Mouse (Mus musculus) forebrain, embryonic 11.5 days (tissue): Measurements from ENCODE around the gene Acap2. TPM values are rescaled to one million over a fixed set of nuclear protein-coding genes. Genes with fewer than 3 reads are reported as not detected.
A peak's percentile ranks its signal among the peaks of the same experiment; 100 is the strongest.

Experiments used
- ATAC-seq: fragments of 200-750 bp; cut with Nextera tagmentation; replicated peaks from 2 replicates; pipeline ENCODE4 v1.8.0; 2017; ENCODE audit warnings: moderate TSS enrichment; ENCODE audit not compliant: low FRiP score
- DNase-seq: peaks from one replicate; pipeline ENCODE4 v3.0.0-alpha.2; 2017; ENCODE audit warnings: low spot score
- H3K27ac ChIP-seq: fragments of 300-500 bp; sonication (generic); 2 replicates; pipeline ENCODE4 v1.5.1; 2014; ENCODE audit warnings: low read depth, low read length
- H3K27me3 ChIP-seq: fragments of 300-500 bp; sonication (generic); 2 replicates; pipeline ENCODE4 v1.6.1; 2014; ENCODE audit warnings: mild to moderate bottlenecking, low read length, mixed read lengths; ENCODE audit not compliant: control insufficient read depth, insufficient read depth
- H3K36me3 ChIP-seq: fragments of 300-500 bp; sonication (generic); 2 replicates; pipeline ENCODE4 v1.6.1; 2014; ENCODE audit warnings: mild to moderate bottlenecking, low read length, moderate library complexity, mixed read lengths; ENCODE audit not compliant: control insufficient read depth, insufficient read depth
- H3K4me1 ChIP-seq: fragments of 300-500 bp; sonication (generic); replicated peaks from 2 replicates; pipeline ENCODE4 v1.6.1; 2014; ENCODE audit warnings: low read length, mixed read lengths; ENCODE audit not compliant: control insufficient read depth, insufficient read depth
- H3K4me2 ChIP-seq: fragments of 300-500 bp; sonication (generic); 2 replicates; pipeline ENCODE4 v1.6.1; 2014; ENCODE audit warnings: low read depth, mild to moderate bottlenecking, low read length, moderate library complexity, mixed read lengths; ENCODE audit not compliant: severe bottlenecking
- H3K4me3 ChIP-seq: fragments of 300-500 bp; sonication (generic); 2 replicates; pipeline ENCODE4 v1.5.1; 2014; ENCODE audit warnings: low read depth, low read length
- H3K9ac ChIP-seq: fragments of 300-500 bp; sonication (generic); 2 replicates; pipeline ENCODE4 v1.6.1; 2014; ENCODE audit warnings: low read length
- H3K9me3 ChIP-seq: fragments of 300-500 bp; sonication (generic); 2 replicates; pipeline ENCODE4 v1.6.1; 2016; ENCODE audit warnings: low read length, mixed read lengths; ENCODE audit not compliant: control insufficient read depth
- WGBS: fragments of 180-500 bp; shearing (Covaris S2); extraction: QIAGEN DNeasy Blood & Tissue Kit; methylation state at CpG from one replicate; pipeline ENCODE4 v1.1.7; 2014; 5-methylcytosine and 5-hydroxymethylcytosine counted together
- polyA plus RNA-seq: library from polyadenylated mRNA; unstranded; fragments of >200 nt; fragmentation: Nextera tagmentation; extraction: Ambion mirVana; gene quantifications from 2 replicates; pipeline ENCODE4 v1.2.1, GENCODE M21; 2014

Acap2 gene
- 24.8 and 29.5 TPM in 2 replicates for polyA plus RNA-seq

- no peaks in the 10 kb centered on the region for H3K27me3 ChIP-seq
- H3K9ac ChIP-seq = peak within 1 kb of the TSS; percentile 90
- peak; percentile 99 for ATAC-seq
- H3K9me3 ChIP-seq = no peaks in the 10 kb centered on the region
- H3K4me3 ChIP-seq = peak within 1 kb of the TSS; percentile 90
- peak; percentile 98 for DNase-seq
- H3K36me3 ChIP-seq = no peaks in the 10 kb centered on the region
- peak within 1 kb of the TSS; percentile 80 for H3K27ac ChIP-seq
- peaks cover 3% of the 10 kb centered on the region; the same call in 1 of the 2 replicates for H3K4me1 ChIP-seq
- under 1% methylated on average over 72 of the region's 73 CpGs for WGBS
- peak within 1 kb of the TSS; percentile 87 for H3K4me2 ChIP-seq
Measured at GRCm38 (mm10) chr16:31200790-31201567, at the start of gene Acap2. Gene Acap2 (minus strand): TSS chr16:31201245.

DNA sequence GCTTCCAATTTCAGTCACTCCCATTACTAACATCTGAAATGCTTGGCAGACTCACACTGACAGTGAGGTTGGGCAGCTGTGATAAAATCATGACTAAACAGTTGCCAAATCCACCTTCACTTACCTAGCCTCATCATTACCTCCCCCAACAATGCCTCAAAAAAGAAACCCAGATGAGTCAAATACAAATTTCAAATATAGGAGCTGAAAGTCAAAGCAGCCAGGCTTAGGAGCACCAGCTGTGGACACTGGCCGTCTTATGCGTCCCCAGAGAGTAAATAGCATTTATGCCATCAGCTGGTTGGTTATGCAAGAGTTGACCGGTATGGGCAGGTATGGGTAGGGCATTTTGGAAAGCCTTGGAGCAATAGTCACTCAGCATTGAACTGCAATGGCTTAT is 48.4 kb upstream of the Acap2 start:
- H3K4me3 ChIP-seq = no peak overlapping the region
- no peak overlapping the region for H3K4me2 ChIP-seq
- DNase-seq (no peak), ATAC-seq (no peak)
- 95% methylated on average over 3 of the region's 3 CpGs for WGBS
- no peaks in the 10 kb centered on the region for H3K4me1 ChIP-seq
- no peak overlapping the region for H3K27ac ChIP-seq
- H3K36me3 ChIP-seq = no peaks in the 10 kb centered on the region; the same call in 1 of the 2 replicates
- no peak overlapping the region for H3K9ac ChIP-seq
- no peaks in the 10 kb centered on the region for H3K9me3 ChIP-seq
- H3K27me3 ChIP-seq = no peaks in the 10 kb centered on the region

GRCm38 (mm10) chr16:31248717-31249116 is 47.7 kb upstream of the Acap2 start:
- Histone ChIP-seq H3K9ac (no peak overlapping the region), H3K36me3 (no peaks in the 10 kb centered on the region; the same call in 1 of the 2 replicates), H3K4me1 (no peaks in the 10 kb centered on the region), H3K27ac (no peak overlapping the region), H3K4me2 (no peak overlapping the region), H3K4me3 (no peak overlapping the region), H3K9me3 (no peaks in the 10 kb centered on the region), H3K27me3 (no peaks in the 10 kb centered on the region)
- DNase-seq (no peak), ATAC-seq (no peak)
- WGBS = 92% methylated on average over 13 of the region's 13 CpGs

- H3K4me1 ChIP-seq = no peaks in the 10 kb centered on the region
- no peak overlapping the region for H3K4me3 ChIP-seq
- DNase-seq = no peak
- H3K27me3 ChIP-seq = no peaks in the 10 kb centered on the region
- H3K9me3 ChIP-seq = no peaks in the 10 kb centered on the region
- H3K27ac ChIP-seq = no peak overlapping the region
- H3K4me2 ChIP-seq = no peak overlapping the region
- no peaks in the 10 kb centered on the region; the same call in 1 of the 2 replicates for H3K36me3 ChIP-seq
- 86% methylated on average over 7 of the region's 7 CpGs for WGBS
- H3K9ac ChIP-seq = no peak overlapping the region
- ATAC-seq = no peak
Measured at GRCm38 (mm10) chr16:31247442-31247841, 46.4 kb upstream of the Acap2 start.

GRCm38 (mm10) chr16:31244053-31244452 is 43.0 kb upstream of the Acap2 start:
- DNase-seq = no peak
- no peaks in the 10 kb centered on the region for H3K27me3 ChIP-seq
- ATAC-seq = no peak
- no peak overlapping the region for H3K9ac ChIP-seq
- no peaks in the 10 kb centered on the region for H3K9me3 ChIP-seq
- H3K4me1 ChIP-seq = no peaks in the 10 kb centered on the region
- no peak overlapping the region for H3K4me2 ChIP-seq
- 93% methylated on average over 3 of the region's 3 CpGs for WGBS
- no peak overlapping the region for H3K4me3 ChIP-seq
- no peaks in the 10 kb centered on the region for H3K36me3 ChIP-seq
- H3K27ac ChIP-seq = no peak overlapping the region

- no peak overlapping the region for H3K27ac ChIP-seq
- DNase-seq = no peak
Measured at GRCm38 (mm10) chr16:31241433-31241832, 40.4 kb upstream of the Acap2 start.

GRCm38 (mm10) chr16:31240569-31240968 is 39.5 kb upstream of the Acap2 start:
- Histone ChIP-seq H3K36me3 (no peaks in the 10 kb centered on the region), H3K27ac (no peak overlapping the region), H3K27me3 (no peaks in the 10 kb centered on the region), H3K9ac (no peak overlapping the region), H3K4me1 (no peaks in the 10 kb centered on the region), H3K4me3 (no peak overlapping the region), H3K9me3 (no peaks in the 10 kb centered on the region), H3K4me2 (no peak overlapping the region)
- DNase-seq = no peak
- 93% methylated on average over 8 of the region's 8 CpGs for WGBS
- ATAC-seq = no peak

More at GRCm38 (mm10) chr16:31241433-31241832, 40.4 kb upstream of the Acap2 start:
- H3K9me3 ChIP-seq = no peaks in the 10 kb centered on the region
- H3K27me3 ChIP-seq = no peaks in the 10 kb centered on the region
- WGBS = 86% methylated on average over 9 of the region's 9 CpGs
- H3K4me2 ChIP-seq = no peak overlapping the region
- no peak overlapping the region for H3K4me3 ChIP-seq
- H3K36me3 ChIP-seq = no peaks in the 10 kb centered on the region
- H3K4me1 ChIP-seq = no peaks in the 10 kb centered on the region
- H3K9ac ChIP-seq = no peak overlapping the region
- no peak for ATAC-seq

DNA sequence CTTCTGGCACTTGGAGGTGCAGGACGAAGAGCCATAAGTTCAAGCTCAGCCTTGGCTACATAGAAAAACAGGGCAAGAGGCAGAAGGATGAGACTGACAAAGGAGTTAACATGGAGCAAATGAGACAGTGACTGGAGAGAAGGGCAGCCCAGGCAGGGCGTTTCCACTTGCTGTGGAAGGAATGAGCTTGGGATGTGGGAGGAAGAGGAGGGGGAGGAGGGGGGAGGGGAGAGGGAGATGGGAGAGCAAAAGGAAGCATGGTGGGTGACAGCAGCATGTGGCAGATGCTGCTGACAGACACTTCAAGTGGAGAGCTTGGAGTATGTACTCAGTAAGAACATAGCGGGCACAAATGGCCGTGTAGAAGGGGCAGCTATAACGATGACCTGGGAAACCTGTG is 37.2 kb upstream of the Acap2 start:
- Histone ChIP-seq H3K27ac (no peak overlapping the region), H3K4me1 (no peaks in the 10 kb centered on the region), H3K9me3 (no peaks in the 10 kb centered on the region), H3K9ac (no peak overlapping the region), H3K27me3 (no peaks in the 10 kb centered on the region), H3K4me2 (no peak overlapping the region), H3K36me3 (no peaks in the 10 kb centered on the region), H3K4me3 (no peak overlapping the region)
- DNase-seq = peak; percentile 41
- ATAC-seq = no peak
- 90% methylated on average over 5 of the region's 5 CpGs for WGBS
